14 mouse cellular contexts compared by ENCODE assay signal in genomic region chr15:96813472-96813871, GRCm38 (mm10).
"Had no signal": no experiment of that assay in that cellular context is flagged by ENCODE, and none has a peak within 500 bp of the region (broad histone marks: within the 10 kb centered on the region; RNA-seq: fewer than 3 reads in every experiment).

No protein-coding gene starts in this region.

- H3K27ac ChIP-seq: layer of hippocampus, adult 2 months; limb, embryonic 12.5 days; liver, embryonic 13.5 days; lung, embryonic 15.5 days; neural tube, embryonic 15.5 days had no signal

- DNase-seq: kidney, postnatal 4 days; liver; liver, embryonic 13.5 days; liver, postnatal 0 days; lung, postnatal 36 days; midbrain, embryonic 14.5 days; right cerebral cortex, adult 18-20 months; right cerebral cortex, postnatal 25 days; thymus, postnatal 36 days had no signal

- ATAC-seq: liver, postnatal 0 days had no signal

- H3K4me3 ChIP-seq: layer of hippocampus, adult 2 months; limb, embryonic 12.5 days; liver, embryonic 13.5 days; lung, embryonic 15.5 days; myocyte; neural tube, embryonic 15.5 days had no signal

- H3K4me2 ChIP-seq: limb, embryonic 12.5 days; liver, embryonic 13.5 days; lung, embryonic 15.5 days; neural tube, embryonic 15.5 days had no signal

- H3K36me3 ChIP-seq: limb, embryonic 12.5 days; liver, embryonic 13.5 days; lung, embryonic 15.5 days; neural tube, embryonic 15.5 days had no signal

- H3K4me1 ChIP-seq: limb, embryonic 12.5 days; lung, embryonic 15.5 days; neural tube, embryonic 15.5 days had no signal

- H3K9ac ChIP-seq: limb, embryonic 12.5 days; liver, embryonic 13.5 days; liver, postnatal 0 days; lung, embryonic 15.5 days; neural tube, embryonic 15.5 days had no signal

- H3K27me3 ChIP-seq: limb, embryonic 12.5 days; liver, embryonic 13.5 days; lung, embryonic 15.5 days; neural tube, embryonic 15.5 days had no signal
